Mouse (Mus musculus): ENCODE measurements around the gene Amotl1. TPM values are rescaled to one million over a fixed set of nuclear protein-coding genes. Genes with fewer than 3 reads are reported as not detected.

Gene Amotl1
- polyA plus RNA-seq, 1 experiment from 2014 or later = 27.4 TPM

DNA sequence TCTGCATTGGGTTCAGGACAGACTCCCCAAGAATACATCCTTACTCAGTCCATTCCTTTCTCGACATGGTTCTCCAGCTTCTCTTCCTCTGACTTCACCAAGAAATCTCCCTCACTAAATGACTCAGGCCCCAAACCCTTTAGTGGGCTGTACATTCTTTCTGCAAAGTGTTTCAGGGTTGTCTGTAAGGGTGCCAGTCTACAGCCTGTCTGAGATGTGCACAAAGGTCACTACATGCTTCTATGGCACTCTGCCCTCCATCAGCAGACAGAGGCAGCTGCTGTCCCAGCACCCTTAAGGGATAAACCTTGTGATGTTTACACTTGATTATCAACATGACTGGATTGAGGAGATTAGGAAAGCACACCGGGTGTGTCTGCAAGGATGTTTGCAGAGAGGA, 123.2 kb downstream of the Amotl1 start:
- H3K4me3 ChIP-seq = no peak overlapping the region
- 57% methylated on average over 2 of the region's 2 CpGs for WGBS
- DNase-seq (ENCODE audit: low spot score) = no peak
- no peaks in the 10 kb centered on the region for H3K27me3 ChIP-seq (replicated peaks; ENCODE audit: low read depth, poor library complexity, severe bottlenecking)
- H3K27ac ChIP-seq (replicated peaks) = no peak overlapping the region
- no peaks in the 10 kb centered on the region for H3K9me3 ChIP-seq
- peaks cover 21% of the 10 kb centered on the region for H3K4me1 ChIP-seq
- no peaks in the 10 kb centered on the region for H3K36me3 ChIP-seq (replicated peaks)

DNA sequence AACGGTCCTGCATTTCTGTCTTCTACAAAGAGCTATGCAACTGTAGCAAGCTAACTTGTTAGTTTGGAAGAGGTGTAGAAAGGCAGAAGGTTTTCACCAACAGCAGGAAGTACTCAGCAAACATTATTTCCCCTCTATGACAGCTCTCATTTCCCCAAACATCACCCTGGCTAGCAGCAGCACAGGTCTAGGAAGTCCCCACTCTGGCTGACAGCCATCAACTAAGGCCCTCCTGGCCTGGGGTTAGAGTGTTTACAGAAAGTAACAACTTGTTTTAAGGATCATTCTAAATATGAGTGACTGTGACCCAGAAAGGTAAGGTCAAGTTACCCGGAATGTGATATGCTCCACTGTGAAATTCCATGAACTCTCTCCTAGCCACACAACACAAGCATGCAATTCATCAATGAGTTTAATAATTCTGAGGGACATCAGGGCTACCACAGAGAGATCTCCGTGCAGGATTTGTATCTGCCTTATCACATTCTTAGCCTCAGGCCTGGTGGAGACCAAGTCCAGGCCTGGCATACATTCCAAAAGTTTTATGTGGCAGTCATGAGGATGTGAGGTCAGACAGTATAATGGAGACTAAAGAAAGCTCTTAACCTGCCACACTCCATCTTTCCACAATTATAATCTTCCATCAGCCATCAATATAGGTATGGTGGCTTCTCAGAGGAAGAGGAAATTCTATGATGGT, 123.7 kb downstream of the Amotl1 start:
- Histone ChIP-seq H3K9me3 (no peaks in the 10 kb centered on the region), H3K36me3 (replicated peaks) (no peaks in the 10 kb centered on the region), H3K27ac (replicated peaks) (no peak overlapping the region), H3K4me1 (peaks cover 21% of the 10 kb centered on the region), H3K27me3 (replicated peaks; ENCODE audit: low read depth, poor library complexity, severe bottlenecking) (no peaks in the 10 kb centered on the region), H3K4me3 (no peak overlapping the region)
- 51% methylated on average over 3 of the region's 3 CpGs for WGBS
- DNase-seq (ENCODE audit: low spot score) = no peak

DNA sequence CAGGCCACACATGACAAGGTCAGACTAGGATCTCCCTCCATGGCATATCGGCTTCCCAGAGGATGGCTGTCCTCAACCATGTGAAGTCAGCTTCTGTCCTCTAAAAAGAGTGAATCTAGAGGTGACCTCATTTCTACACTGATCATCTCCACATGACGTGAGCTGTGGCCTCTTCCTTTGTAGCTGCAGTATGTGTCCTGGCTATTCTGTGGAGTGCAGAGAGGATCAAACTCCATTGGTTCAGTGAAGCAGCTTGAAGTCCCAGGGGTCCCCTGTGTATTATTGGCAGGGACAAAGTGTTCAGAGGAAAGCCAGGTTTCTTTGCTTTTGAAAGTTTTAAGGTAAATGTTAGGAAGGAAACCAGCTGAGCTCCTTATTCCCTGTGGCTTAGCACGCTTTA, 126.8 kb downstream of the Amotl1 start:
- H3K27me3 ChIP-seq (replicated peaks; ENCODE audit: low read depth, poor library complexity, severe bottlenecking) = no peaks in the 10 kb centered on the region
- DNase-seq (ENCODE audit: low spot score) = no peak
- H3K9me3 ChIP-seq = no peaks in the 10 kb centered on the region
- H3K36me3 ChIP-seq (replicated peaks) = no peaks in the 10 kb centered on the region
- 79% methylated on average over 3 of the region's 3 CpGs for WGBS
- no peak overlapping the region for H3K4me3 ChIP-seq
- peaks cover 21% of the 10 kb centered on the region for H3K4me1 ChIP-seq
- H3K27ac ChIP-seq (replicated peaks) = no peak overlapping the region

DNA sequence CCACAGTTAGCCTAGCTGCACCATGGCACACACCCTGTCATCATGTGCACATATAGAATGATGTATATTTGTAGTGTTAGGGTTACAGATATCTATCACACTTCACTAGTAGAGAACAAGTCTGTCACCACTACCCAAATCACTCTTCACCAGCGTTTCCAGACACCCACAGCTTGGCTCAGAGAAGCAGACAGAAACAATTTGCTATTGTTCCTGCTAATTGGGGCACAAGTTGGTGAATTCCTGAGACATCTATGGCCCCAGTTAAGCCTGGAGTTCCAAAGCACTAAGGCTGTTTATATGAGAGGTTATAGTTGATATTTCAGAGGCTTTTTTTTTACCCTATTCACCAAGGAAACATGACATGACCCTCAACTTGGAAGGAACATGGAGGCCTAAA, 127.6 kb downstream of the Amotl1 start:
- no peak overlapping the region for H3K4me3 ChIP-seq
- no peaks in the 10 kb centered on the region for H3K27me3 ChIP-seq (replicated peaks; ENCODE audit: low read depth, poor library complexity, severe bottlenecking)
- H3K27ac ChIP-seq (replicated peaks) = no peak overlapping the region
- no peaks in the 10 kb centered on the region for H3K36me3 ChIP-seq (replicated peaks)
- no peaks in the 10 kb centered on the region for H3K9me3 ChIP-seq
- no peak for DNase-seq (ENCODE audit: low spot score)
- peaks cover 21% of the 10 kb centered on the region for H3K4me1 ChIP-seq
- WGBS = 48% methylated on average over 1 of the region's 1 CpGs

DNA sequence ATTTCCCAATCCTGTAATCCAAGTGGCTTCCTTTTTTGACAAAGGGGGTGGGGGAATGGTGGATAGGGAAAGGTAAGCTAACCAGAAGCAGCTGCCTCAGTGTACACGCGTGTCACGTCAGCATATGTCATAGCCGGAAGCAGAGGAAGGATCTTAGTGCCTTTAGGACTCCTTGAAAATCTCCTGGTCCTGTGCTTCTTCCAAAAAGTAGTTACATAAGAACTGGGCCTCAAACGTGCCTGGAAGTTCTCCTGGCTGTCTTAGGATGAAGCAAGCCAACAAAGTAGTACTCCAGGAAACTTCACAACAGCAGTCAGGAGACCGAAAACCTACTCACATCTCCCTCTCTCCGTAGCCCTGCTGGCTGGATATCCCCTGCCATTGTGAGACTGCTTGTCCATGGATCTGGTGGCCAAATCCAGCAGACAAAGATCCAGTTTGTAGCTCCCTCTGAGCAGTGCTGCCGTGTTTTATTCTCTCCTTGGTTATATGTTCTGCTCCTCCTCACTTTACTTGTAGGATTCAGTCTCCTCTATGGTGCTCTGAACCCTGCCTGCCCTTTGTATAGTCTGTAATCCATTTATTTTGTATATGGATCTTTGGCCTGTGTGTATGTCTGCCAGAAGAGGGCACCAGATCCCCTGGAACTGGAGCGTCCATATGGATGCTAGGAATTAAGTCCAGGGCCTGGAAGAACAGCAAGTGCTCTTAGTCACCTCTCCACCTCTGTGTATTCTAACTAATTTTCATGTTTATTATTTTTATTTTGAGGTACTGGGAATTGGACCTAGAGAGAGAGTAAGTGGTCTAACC, 132.0 kb downstream of the Amotl1 start:
- Histone ChIP-seq H3K27me3 (replicated peaks; ENCODE audit: low read depth, poor library complexity, severe bottlenecking) (no peaks in the 10 kb centered on the region), H3K4me1 (no peaks in the 10 kb centered on the region), H3K4me3 (no peak overlapping the region), H3K9me3 (no peaks in the 10 kb centered on the region), H3K27ac (replicated peaks) (no peak overlapping the region), H3K36me3 (replicated peaks) (peaks cover 43% of the 10 kb centered on the region)
- 76% methylated on average over 9 of the region's 9 CpGs for WGBS
- DNase-seq (ENCODE audit: low spot score) = peak; percentile 57

DNA sequence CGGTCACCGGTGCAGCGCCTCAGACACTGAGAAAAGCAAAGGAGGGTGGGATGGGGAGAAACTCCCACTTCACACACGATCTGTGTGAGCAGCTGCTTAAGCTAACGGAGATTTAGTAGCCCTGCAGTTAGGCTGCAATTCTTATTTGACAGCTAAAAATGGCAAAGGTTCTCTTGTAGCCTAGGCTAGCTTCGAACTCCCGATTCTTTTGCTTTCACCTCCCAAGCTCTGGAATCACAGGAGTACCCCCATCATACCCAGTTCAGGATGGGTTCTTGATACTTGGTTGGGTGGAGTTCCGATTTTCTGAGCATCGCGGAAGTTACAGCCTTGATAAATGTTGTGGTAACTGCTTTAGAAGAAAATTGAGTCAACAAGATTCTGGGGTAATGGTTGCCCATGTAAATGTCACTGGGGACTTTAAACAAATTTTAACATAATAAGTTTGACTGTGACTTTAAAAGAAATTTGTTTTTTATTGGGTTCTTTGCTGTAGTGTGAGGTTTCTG, 143.9 kb downstream of the Amotl1 start:
- peak overlapping the region; percentile 69 for H3K4me3 ChIP-seq
- peaks cover 14% of the 10 kb centered on the region for H3K4me1 ChIP-seq
- no peaks in the 10 kb centered on the region for H3K9me3 ChIP-seq
- peak overlapping the region; percentile 89 for H3K27ac ChIP-seq (replicated peaks)
- H3K27me3 ChIP-seq (replicated peaks; ENCODE audit: low read depth, poor library complexity, severe bottlenecking) = no peaks in the 10 kb centered on the region
- DNase-seq (ENCODE audit: low spot score) = no peak
- H3K36me3 ChIP-seq (replicated peaks) = peaks cover 40% of the 10 kb centered on the region
- WGBS = 4% methylated on average over 10 of the region's 10 CpGs

DNA sequence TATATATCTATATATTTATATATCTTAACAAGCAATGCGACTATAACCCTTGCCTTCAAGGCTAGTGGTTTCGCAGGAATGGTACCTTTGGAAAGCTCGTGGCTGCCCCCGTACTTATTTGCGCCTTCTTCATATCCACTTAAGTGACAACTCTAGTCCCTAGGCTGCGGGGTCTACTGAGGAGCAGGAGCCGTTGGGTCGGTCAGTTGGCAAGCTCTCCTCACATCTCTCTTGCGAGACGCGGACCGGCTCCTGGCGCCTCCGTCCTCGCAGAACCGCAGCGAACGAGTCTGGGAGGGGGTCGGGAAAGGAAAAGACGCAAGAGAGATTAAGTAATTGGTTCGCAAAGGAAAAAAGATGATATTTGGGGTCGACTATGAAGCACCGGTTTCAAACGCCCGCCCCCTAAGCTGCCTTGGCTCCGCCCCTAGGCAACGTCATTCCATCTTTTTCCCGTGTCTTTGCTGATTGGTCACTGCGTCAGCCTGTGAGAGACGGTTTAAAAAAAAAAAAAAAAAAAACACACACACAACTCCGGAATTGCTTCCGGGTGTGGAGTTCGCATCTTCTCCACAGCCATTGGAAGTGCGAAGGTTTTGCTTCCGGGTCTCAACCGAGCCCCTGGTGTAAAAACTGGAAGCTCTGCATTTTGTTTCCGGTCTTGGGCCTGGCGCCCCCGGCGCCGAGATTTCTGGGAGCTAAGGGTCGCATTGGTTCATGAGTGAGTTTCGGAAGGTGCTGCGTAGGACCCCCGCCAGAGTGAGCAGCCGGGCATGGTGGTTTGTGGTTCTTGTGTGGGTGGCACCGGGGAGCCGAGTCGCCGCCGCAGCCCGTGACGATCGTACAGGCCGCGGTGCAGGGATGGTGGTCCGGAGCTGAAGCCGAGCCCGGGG, 144.6 kb downstream of the Amotl1 start, which contains the start of the genes Kdm4d and Cwc15:
Gene Kdm4d, minus strand, starts transcription at position 460 of the 893 bp plus-strand sequence.
Gene Cwc15, plus strand, starts transcription at position 595 of the 893 bp plus-strand sequence.
- Histone ChIP-seq H3K27me3 (replicated peaks; ENCODE audit: low read depth, poor library complexity, severe bottlenecking) (no peaks in the 10 kb centered on the region), H3K27ac (replicated peaks) (peak within 1 kb of the TSS; percentile 89), H3K9me3 (no peaks in the 10 kb centered on the region), H3K4me3 (peak within 1 kb of the TSS; percentile 69), H3K36me3 (replicated peaks) (peaks cover 33% of the 10 kb centered on the region), H3K4me1 (peaks cover 14% of the 10 kb centered on the region)
- under 1% methylated on average over 59 of the region's 59 CpGs for WGBS
- peak; percentile 93 for DNase-seq (ENCODE audit: low spot score)

DNA sequence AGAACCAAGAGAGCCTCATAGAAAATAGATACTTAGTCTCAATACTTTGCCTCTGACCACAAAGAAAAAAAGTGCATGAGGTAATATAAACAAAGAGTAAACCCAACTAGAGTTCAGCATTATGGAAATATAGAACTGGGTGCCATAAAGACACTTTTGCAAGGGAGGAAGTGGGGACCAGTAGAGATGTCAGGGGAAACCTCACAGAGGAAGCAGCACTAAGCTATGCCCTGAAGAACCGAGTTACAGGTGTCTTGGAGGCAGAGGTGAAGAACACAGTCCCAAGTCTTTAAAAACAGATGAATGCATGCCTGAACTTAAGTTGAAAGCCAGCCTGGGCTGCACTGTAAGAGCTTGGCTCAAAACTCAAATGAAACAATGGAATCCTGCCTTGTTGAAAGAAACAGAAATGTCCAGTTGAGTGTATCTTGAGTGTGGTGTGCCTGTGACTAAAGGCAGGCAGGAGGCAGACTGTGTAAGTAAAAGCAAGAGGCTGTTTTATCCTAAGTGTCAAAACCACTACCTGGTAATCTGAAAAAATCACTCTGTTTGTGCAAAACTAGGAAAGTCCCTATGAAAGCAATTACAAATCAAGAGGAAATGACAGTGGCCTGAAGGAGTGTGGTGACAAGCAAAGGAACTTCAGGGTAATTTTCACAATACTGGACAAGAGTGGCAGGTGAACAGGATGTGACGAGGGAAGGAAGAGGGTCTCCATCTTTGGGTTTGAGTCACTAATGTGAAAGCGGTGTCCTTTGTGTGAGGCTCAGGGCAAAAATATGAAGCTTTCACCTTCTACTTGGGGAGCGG, 145.8 kb downstream of the Amotl1 start:
- Histone ChIP-seq H3K4me3 (peak overlapping the region; percentile 69), H3K9me3 (no peaks in the 10 kb centered on the region), H3K36me3 (replicated peaks) (peaks cover 21% of the 10 kb centered on the region), H3K27ac (replicated peaks) (no peak overlapping the region), H3K27me3 (replicated peaks; ENCODE audit: low read depth, poor library complexity, severe bottlenecking) (no peaks in the 10 kb centered on the region), H3K4me1 (peaks cover 14% of the 10 kb centered on the region)
- WGBS = 80% methylated on average over 4 of the region's 4 CpGs
- DNase-seq (ENCODE audit: low spot score) = no peak

Other genes with a start within 250 kb of the Amotl1 start
- 0.19 and 0.46 TPM in 2 replicates for gene Kdm4d, start 144.6 kb downstream of the Amotl1 start, polyA plus RNA-seq (2016; fragmentation: Nextera tagmentation; extraction: Ambion mirVana)
- gene Cwc15, start 144.4 kb downstream of the Amotl1 start, polyA plus RNA-seq (2016; fragmentation: Nextera tagmentation; extraction: Ambion mirVana) = 174 and 178 TPM in 2 replicates
- gene Piwil4, start 95.7 kb upstream of the Amotl1 start, polyA plus RNA-seq (2016; fragmentation: Nextera tagmentation; extraction: Ambion mirVana) = 0.23 TPM in 1 of 2 replicates, not detected in the other
- gene Fut4, start 107.3 kb upstream of the Amotl1 start, polyA plus RNA-seq (2016; fragmentation: Nextera tagmentation; extraction: Ambion mirVana) = 6.3 and 7.6 TPM in 2 replicates
- 0.23 and 0.54 TPM in 2 replicates for gene 1700012B09Rik, start 126.0 kb upstream of the Amotl1 start, polyA plus RNA-seq (2016; fragmentation: Nextera tagmentation; extraction: Ambion mirVana)
- 38.5 and 42.0 TPM in 2 replicates for gene Mre11a, start 139.6 kb upstream of the Amotl1 start, polyA plus RNA-seq (2016; fragmentation: Nextera tagmentation; extraction: Ambion mirVana)
- 48.5 and 50.0 TPM in 2 replicates for gene Ankrd49, start 139.8 kb upstream of the Amotl1 start, polyA plus RNA-seq (2016; fragmentation: Nextera tagmentation; extraction: Ambion mirVana)
- 0.23 and 0.32 TPM in 2 replicates for gene Gpr83, start 215.2 kb upstream of the Amotl1 start, polyA plus RNA-seq (2016; fragmentation: Nextera tagmentation; extraction: Ambion mirVana)